Mouse (Mus musculus): Measurements from ENCODE around the gene Cit.

Cit gene

DNA sequence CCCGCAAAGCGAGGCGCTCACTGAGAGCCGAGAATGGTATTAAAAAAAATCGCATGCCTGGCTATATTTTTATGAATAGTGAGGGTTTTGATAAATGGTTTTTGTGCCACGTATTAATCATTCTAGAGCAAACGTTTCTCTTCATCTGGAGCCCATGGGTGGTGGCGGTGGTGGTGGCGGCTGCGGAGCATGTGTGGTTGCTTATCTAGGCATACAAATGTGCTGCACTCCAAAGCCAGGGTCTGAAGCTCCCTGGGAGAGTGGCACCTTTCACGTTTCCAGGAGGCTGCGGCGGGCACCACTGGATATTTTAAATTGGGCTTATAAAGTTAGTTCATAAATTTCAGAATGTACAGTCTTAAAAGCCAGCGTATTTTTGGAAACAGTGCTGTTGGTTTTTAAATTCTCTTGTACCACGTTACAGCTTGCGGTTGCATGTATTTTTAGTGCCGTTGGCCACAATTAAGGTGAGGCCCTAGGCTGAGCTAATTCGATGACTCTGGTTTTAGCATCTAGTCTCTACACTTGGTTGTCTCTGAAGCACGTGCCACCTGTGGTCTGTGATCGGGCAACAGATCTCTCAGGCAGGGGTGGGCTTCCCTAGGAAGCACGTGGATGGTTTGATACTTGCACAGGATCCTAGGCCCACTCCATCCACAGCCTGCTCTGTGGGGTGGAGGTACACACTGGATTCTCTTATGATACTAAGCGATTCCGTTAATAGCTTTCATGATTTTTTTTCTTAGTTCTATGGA is 73.7 kb downstream of the Cit start:
- no peak for DNase-seq

DNA sequence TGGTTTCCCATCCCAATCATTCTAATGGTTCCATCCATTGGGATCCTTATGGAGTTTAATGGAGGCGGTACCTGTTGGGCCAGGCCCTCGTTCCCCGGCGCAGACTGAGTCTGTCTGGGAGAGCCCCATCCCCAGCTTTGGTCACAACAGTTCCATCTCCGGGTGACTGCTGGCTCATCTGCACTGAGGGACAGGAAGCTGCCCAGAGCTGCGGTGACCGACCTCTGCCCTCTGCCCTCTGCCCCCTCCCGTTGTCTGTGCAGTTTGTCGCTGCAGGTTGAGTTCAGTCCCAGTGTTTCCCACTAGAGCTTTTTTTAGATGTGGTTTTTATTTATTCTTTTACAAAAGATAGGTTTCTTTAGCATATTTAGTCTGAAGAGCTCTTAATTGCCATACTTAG is 76.9 kb downstream of the Cit start:
- no peak for DNase-seq

DNA sequence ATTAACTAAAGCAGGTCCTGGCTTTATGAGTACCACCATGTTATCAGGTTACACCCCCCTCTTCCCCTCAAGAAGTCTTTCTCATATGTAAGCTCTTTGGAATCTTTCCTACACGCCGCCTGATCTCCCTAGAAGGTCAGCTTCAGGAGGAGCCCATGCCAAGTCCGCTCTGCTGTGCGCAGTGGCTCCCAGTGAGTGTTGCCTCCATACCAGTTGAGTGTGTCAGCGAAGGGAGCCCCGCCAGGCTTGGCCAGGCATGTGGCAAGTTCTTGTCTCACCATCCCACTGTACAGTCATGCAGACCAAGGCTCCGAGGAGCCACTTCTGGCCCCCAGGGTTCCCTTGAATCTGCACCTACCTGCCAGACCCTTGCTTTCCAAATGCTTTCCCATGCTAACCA is 79.9 kb downstream of the Cit start:
- DNase-seq = no peak

DNA sequence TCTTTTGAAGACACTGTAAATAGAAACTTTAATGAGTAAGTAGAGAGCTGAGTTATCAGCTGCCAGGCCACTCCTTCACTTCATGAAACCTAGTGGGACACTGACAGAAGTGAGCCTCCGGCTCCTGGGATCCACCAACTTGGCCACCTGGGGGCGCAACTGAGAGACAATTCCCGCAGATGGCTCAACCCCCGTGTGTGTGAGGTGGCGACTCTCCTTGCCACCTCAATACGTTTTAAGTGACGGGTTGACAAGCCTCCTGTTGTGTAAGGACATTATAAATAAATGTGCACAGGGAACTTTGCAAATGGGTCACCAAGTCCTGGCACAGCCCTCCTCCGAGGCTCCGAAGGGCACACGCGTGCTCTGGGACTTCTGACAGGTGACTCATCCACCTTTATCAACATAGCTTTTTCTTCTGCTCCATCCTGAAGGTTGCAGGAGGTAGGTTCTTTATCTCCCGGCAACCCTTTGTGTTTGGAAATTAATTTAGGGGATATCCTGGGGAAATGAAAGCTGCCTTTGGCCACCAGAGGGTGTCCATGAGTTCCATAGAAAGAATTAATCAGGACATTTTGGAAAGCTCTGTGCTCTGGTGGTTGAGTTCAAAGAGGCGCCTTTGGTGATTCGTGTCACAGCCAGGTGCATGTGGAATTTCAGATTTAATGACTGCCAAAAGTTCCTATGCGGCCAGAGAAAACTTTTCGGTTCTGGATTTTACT is 83.9 kb downstream of the Cit start:
- DNase-seq = no peak

DNA sequence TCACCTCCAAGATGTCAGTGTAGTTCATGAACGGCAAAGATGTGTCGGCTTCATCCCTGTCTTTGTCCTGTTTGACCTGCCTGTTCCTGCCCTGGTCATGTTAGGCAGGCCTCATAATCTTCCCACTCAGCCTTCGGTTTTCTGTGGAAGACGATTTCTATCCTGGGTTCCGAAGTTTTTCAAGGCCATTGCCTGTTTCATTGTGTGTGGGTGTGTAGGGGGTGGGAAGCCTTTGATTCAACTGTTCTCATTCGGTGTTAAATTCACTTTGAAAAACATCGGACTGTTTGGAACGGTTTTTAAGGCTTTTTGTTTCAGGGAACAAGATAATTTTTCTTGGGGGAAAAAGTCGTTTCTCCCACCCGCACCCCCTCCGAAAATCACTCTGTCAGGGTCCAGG is 87.2 kb downstream of the Cit start:
- no peak for DNase-seq

GRCm38 (mm10) chr5:115936851-115937250 is 91.8 kb downstream of the Cit start:
- no peak for DNase-seq

DNA sequence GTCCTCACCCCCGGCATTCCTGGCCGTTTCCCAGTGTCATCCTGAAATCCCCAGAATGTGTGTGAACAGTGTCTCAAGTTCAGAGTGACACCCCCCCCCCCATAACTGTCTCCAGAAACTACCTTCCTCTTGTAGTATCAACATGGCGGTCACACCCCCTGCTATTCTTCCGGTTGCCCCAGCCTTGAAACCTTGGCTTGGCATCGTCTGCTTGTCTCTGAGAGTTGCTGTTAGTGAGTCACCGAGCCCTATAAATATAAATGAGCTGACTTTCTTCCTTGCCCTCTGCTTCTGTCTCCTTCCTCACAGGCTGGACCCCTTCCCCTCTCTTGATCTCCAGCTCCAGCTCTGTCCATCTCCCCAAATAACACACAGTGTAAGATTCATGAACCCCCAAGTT is 92.5 kb downstream of the Cit start:
- no peak for DNase-seq

DNA sequence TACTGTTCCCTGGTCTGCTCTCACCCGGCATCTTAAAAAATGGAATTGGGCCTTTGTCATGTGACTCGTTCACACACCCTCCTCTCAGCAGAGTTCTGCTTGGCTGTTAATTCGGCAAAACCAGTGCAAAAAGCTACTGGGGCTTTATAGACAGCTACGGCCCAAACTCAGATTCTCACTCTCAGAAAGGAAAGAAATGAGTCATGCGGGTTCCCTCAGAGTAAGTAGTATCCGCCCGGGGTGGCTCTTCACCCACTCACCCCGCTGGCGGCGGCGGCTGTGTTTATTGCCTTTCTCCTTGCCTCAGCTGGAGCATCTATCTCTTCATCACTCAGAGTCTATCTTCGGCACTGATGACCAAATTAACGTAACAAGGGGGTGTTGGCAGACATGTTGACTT is 93.9 kb downstream of the Cit start:
- no peak for DNase-seq

GRCm38 (mm10) chr5:115942389-115942788 is 97.3 kb downstream of the Cit start:
- DNase-seq = no peak

DNA sequence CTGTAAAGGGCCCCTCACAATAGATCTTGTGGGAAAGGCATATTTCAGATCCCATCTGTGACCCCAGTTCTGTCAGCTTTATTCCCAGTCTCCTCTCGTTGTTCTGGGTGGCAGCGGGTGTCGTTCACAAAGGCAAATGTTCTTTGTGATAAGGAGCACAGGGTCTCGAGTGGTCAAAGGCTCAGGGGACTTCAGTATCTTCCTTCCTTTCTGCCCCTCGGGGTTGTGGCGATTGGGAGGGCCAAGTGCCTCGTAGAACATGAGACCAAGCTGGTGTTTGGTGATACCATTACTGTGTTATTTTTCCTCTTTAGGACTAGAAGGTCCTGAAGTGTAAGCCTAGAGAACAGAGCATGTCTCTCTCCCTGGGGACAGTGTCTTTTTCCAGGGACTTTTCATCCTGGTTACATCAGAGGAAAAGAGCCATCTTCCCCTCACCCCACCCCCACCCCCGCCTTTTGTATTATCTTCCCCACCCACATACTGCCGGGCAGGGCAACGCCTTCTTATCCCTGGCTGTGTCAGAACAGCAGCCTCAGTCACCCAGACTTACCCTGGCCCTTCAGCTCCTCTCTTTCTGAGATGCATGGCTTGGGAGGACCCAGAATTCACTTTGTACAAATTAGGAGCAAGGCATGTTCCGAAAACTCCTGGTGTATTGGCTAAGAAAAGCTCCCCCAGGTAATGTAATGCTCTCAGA is 99.9 kb downstream of the Cit start:
- DNase-seq = no peak

DNA sequence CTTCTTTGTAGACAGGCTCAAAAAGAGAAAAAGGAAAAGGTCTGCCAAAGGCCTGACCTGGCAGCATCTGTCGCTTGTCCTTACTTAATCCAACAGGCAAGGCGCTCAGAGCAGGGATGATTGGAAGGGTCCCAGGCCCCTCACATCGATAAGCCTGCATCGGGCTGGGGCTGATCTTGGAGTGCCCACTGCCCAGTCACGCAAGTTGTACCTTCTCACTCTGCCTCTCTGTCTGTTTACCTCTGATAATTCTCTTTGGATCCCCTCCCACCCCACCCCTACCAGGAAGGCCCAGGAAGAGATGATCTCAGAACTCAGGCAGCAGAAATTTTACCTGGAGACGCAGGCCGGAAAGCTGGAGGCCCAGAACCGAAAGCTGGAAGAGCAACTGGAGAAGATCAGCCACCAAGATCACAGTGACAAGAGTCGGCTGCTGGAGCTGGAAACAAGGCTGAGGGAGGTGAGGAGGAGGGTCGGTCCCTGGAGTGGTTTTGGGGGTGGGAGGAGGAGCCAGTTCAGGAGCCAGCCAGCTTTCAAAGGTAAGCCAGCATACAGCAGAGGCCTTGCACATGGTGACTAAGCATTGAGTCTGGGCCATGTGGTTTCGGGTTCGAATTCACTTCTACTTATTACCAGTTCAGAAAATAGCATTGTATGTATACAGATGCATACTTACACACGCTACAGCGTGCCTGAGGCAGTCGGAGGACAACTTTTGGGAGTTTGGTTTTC is 102.7 kb downstream of the Cit start:
- DNase-seq = no peak

DNA sequence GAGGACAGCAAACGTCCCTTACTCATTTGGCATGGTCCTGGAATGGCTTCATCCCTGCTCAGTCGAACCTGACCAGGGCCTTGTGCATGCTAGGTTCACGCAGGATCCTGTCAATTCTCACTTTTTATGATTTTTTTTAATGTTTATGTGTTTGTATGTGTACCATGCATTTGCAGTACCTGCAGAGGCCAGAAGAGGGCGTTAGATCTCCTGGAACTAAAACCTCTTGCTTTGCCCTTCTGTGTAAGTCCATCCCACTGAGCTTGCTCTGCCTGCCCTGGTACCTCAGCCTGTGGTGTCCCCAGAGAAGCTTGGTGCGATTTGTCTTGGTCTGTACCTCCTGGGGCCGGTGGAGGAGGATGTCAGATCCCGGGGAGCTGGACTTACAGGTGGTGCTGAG is 105.9 kb downstream of the Cit start:
- no peak for DNase-seq

- DNase-seq = no peak
Observed at GRCm38 (mm10) chr5:115953173-115953572, 108.1 kb downstream of the Cit start.

GRCm38 (mm10) chr5:115954084-115954483 is 109.0 kb downstream of the Cit start:
- no peak for DNase-seq

GRCm38 (mm10) chr5:115954549-115954948 is 109.5 kb downstream of the Cit start:
- no peak for DNase-seq

GRCm38 (mm10) chr5:115955131-115955530 is 110.1 kb downstream of the Cit start:
- no peak for DNase-seq

DNA sequence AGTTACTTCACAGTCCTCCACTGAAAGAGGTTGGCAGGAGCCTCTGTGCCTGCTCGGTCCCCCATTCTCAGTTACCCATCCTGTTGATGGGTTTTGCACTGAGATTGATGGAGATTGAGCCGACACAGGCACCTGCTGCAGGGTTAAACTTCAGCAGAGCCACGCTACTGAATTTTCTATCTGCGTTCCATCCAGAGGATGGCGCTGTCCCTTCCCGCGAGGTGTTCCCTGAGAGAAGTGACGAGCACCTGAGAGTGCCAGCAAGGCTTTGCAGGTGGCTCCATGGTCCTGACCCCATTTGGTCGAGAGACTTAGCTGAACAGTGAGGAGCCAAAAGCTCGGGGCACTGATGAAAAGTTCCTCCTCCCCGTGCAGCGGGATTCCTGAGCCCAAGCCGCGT is 111.0 kb downstream of the Cit start:
- no peak for DNase-seq

DNA sequence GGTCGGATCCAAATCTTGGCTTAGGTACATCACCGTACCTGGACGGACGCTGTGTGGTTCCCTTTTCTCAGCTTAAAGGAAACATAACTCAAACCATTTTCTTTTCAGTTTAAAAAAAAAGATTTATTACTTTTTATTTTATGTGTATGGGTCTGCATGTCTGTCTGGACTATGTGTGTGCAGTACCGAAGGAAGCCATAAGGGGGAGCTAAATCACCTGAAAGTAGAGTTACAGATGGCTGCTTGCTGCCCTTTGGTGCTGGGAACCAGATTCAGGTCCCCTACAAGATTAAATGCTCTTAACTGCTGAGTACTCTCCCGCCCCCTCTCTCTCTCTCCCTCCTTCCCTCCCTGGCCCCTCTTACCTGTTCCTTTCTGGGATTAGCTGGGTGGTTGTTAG is 112.1 kb downstream of the Cit start:
- no peak for DNase-seq

GRCm38 (mm10) chr5:115958344-115958743 is 113.3 kb downstream of the Cit start:
- no peak for DNase-seq

DNA sequence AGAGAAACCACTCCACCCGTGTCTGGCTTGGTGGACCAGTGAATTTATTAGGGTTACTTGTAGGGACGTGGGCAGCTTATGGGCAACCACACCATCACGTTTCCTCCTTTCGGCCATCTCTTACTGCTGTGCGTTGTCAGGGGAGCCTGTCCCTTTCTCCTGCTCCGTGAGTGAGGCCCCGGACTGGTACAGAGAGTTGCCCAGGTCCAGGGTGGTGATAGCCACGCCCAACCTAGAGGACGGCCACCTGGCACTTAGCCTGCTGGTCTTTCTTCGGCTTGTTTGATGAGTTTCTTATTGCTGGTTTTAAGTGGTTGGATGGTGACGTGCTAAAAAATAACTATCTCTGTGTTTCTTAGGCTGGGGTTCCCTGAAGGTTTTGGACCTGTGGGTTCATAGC is 113.7 kb downstream of the Cit start:
- no peak for DNase-seq

- no peak for DNase-seq
Observed at GRCm38 (mm10) chr5:115961809-115962208, 116.7 kb downstream of the Cit start.

- no peak for DNase-seq
Observed at GRCm38 (mm10) chr5:115971236-115971635, 126.2 kb downstream of the Cit start.

GRCm38 (mm10) chr5:115975672-115976071 is 130.6 kb downstream of the Cit start:
- DNase-seq = no peak

Data from heart, adult 11 months (tissue).